Mouse (Mus musculus) NIH3T3 (cell line): Measurements from ENCODE around the gene Def8.

Experiments
- DNase-seq: peaks from one replicate; pipeline ENCODE4 v3.0.0-alpha.2; 2012; ENCODE audit warnings: low read depth

The Def8 gene

GRCm38 (mm10) chr8:123423441-123423840 is at the start of gene Def8:
Gene Def8, plus strand, starts transcription at chr8:123423527.
- no peak for DNase-seq

GRCm38 (mm10) chr8:123374239-123374578 is 49.1 kb upstream of the Def8 start:
- DNase-seq = peak; percentile 96

GRCm38 (mm10) chr8:123375701-123376100 is 47.6 kb upstream of the Def8 start:
- DNase-seq = no peak

GRCm38 (mm10) chr8:123376106-123376505 is 47.2 kb upstream of the Def8 start:
- DNase-seq = no peak

- no peak for DNase-seq
These were observed 41.6 kb upstream of the Def8 start for GRCm38 (mm10) chr8:123381711-123382110.

GRCm38 (mm10) chr8:123382516-123382915 is 40.8 kb upstream of the Def8 start:
- no peak for DNase-seq

- peak; percentile 68 for DNase-seq
These were observed 38.3 kb upstream of the Def8 start for GRCm38 (mm10) chr8:123384883-123385540.

GRCm38 (mm10) chr8:123387041-123387440 is 36.3 kb upstream of the Def8 start:
- no peak for DNase-seq

- no peak for DNase-seq
These were observed 35.5 kb upstream of the Def8 start for GRCm38 (mm10) chr8:123387801-123388200.

- no peak for DNase-seq
These were observed 34.3 kb upstream of the Def8 start for GRCm38 (mm10) chr8:123389026-123389425.

- DNase-seq = no peak
These were observed 25.0 kb upstream of the Def8 start for GRCm38 (mm10) chr8:123398308-123398707.

GRCm38 (mm10) chr8:123401936-123402335 is 21.4 kb upstream of the Def8 start:
- no peak for DNase-seq

- peak; percentile 31 for DNase-seq
These were observed 20.5 kb upstream of the Def8 start for GRCm38 (mm10) chr8:123402730-123403326.

GRCm38 (mm10) chr8:123404521-123404920 is 18.8 kb upstream of the Def8 start:
- no peak for DNase-seq

- DNase-seq = peak; percentile 79
These were observed 16.5 kb upstream of the Def8 start, which contains the start of gene Mc1r for GRCm38 (mm10) chr8:123406786-123407185. Gene Mc1r, plus strand, starts transcription at chr8:123407107.

GRCm38 (mm10) chr8:123407612-123408011 is 15.7 kb upstream of the Def8 start:
- no peak for DNase-seq

GRCm38 (mm10) chr8:123408586-123409544 is 14.5 kb upstream of the Def8 start:
- peak; percentile 55 for DNase-seq

GRCm38 (mm10) chr8:123410049-123410587 is 13.2 kb upstream of the Def8 start:
- DNase-seq = peak; percentile 68

GRCm38 (mm10) chr8:123410788-123411187 is 12.5 kb upstream of the Def8 start:
- no peak for DNase-seq

GRCm38 (mm10) chr8:123411246-123411645 is 12.1 kb upstream of the Def8 start, which contains the start of gene Tubb3:
Gene Tubb3, plus strand, starts transcription at chr8:123411424.
- DNase-seq = peak; percentile 54

- DNase-seq = no peak
These were observed 11.5 kb upstream of the Def8 start for GRCm38 (mm10) chr8:123411781-123412327.

- no peak for DNase-seq
These were observed 10.7 kb upstream of the Def8 start for GRCm38 (mm10) chr8:123412560-123413170.
